Mouse (Mus musculus): ENCODE results near the gene Frem1. TPM values are rescaled to one million over a fixed set of nuclear protein-coding genes. Genes with fewer than 3 reads are reported as not detected.

The Frem1 gene
- polyA plus RNA-seq, 1 experiment from 2014 or later: 5.5 TPM

- no peaks in the 10 kb centered on the region for H3K36me3 ChIP-seq (ENCODE audit: control insufficient read depth, insufficient read depth, low read length)
- no peak overlapping the region for H3K27ac ChIP-seq (ENCODE audit: low read depth, low read length)
- WGBS: 71% methylated on average over 5 of the region's 5 CpGs
- H3K9ac ChIP-seq (ENCODE audit: low read length): no peak overlapping the region
- no peaks in the 10 kb centered on the region for H3K27me3 ChIP-seq (ENCODE audit: control insufficient read depth, insufficient read depth, low read length)
- no peaks in the 10 kb centered on the region for H3K4me1 ChIP-seq (replicated peaks; ENCODE audit: control insufficient read depth, insufficient read depth, low read length)
- ATAC-seq (replicated peaks; ENCODE audit: low FRiP score): no peak
- H3K4me3 ChIP-seq (ENCODE audit: low read depth, low read length): no peak overlapping the region
- no peak for DNase-seq (ENCODE audit: low spot score)
- no peak overlapping the region for H3K4me2 ChIP-seq (ENCODE audit: low read depth, low read length, severe bottlenecking)
- H3K9me3 ChIP-seq (ENCODE audit: control insufficient read depth, low read length): no peaks in the 10 kb centered on the region
These were observed 122.1 kb downstream of the Frem1 start for GRCm38 (mm10) chr4:82930079-82930478.

GRCm38 (mm10) chr4:82921962-82922361 lies 130.2 kb downstream of the Frem1 start:
- Histone ChIP-seq H3K4me2 (ENCODE audit: low read depth, low read length, severe bottlenecking) (no peak overlapping the region), H3K9me3 (ENCODE audit: control insufficient read depth, low read length) (no peaks in the 10 kb centered on the region), H3K27me3 (ENCODE audit: control insufficient read depth, insufficient read depth, low read length) (no peaks in the 10 kb centered on the region), H3K4me3 (ENCODE audit: low read depth, low read length) (no peak overlapping the region), H3K36me3 (ENCODE audit: control insufficient read depth, insufficient read depth, low read length) (no peaks in the 10 kb centered on the region), H3K9ac (ENCODE audit: low read length) (no peak overlapping the region), H3K27ac (ENCODE audit: low read depth, low read length) (no peak overlapping the region), H3K4me1 (replicated peaks; ENCODE audit: control insufficient read depth, insufficient read depth, low read length) (0 out of 2 replicates have a peak, but pooled peaks cover 4% of the 10 kb centered on the region)
- ATAC-seq (replicated peaks; ENCODE audit: low FRiP score) (no peak), DNase-seq (ENCODE audit: low spot score) (no peak)
- 85% methylated on average over 4 of the region's 4 CpGs for WGBS

GRCm38 (mm10) chr4:82918625-82919024 lies 133.5 kb downstream of the Frem1 start:
- no peak for ATAC-seq (replicated peaks; ENCODE audit: low FRiP score)
- 73% methylated on average over 2 of the region's 2 CpGs for WGBS
- peaks cover 16% of the 10 kb centered on the region; the same call in 1 of the 2 replicates for H3K4me1 ChIP-seq (replicated peaks; ENCODE audit: control insufficient read depth, insufficient read depth, low read length)

GRCm38 (mm10) chr4:82916678-82917050 lies 135.5 kb downstream of the Frem1 start:
- no peaks in the 10 kb centered on the region for H3K27me3 ChIP-seq (ENCODE audit: control insufficient read depth, insufficient read depth, low read length)
- no peaks in the 10 kb centered on the region for H3K36me3 ChIP-seq (ENCODE audit: control insufficient read depth, insufficient read depth, low read length)
- H3K9ac ChIP-seq (ENCODE audit: low read length): no peak overlapping the region
- no peak for DNase-seq (ENCODE audit: low spot score)
- H3K4me2 ChIP-seq (ENCODE audit: low read depth, low read length, severe bottlenecking): peak overlapping the region; percentile 35; the same call in 1 of the 2 replicates
- peak; percentile 88 for ATAC-seq (replicated peaks; ENCODE audit: low FRiP score)
- peaks cover 16% of the 10 kb centered on the region; the same call in 1 of the 2 replicates for H3K4me1 ChIP-seq (replicated peaks; ENCODE audit: control insufficient read depth, insufficient read depth, low read length)
- no peak overlapping the region for H3K4me3 ChIP-seq (ENCODE audit: low read depth, low read length)
- 25% methylated on average over 5 of the region's 5 CpGs for WGBS
- H3K9me3 ChIP-seq (ENCODE audit: control insufficient read depth, low read length): no peaks in the 10 kb centered on the region
- H3K27ac ChIP-seq (ENCODE audit: low read depth, low read length): peak overlapping the region; percentile 74; the same call in 1 of the 2 replicates

More at GRCm38 (mm10) chr4:82918625-82919024, 133.5 kb downstream of the Frem1 start:
- H3K27me3 ChIP-seq (ENCODE audit: control insufficient read depth, insufficient read depth, low read length): no peaks in the 10 kb centered on the region
- H3K27ac ChIP-seq (ENCODE audit: low read depth, low read length): no peak overlapping the region
- no peak overlapping the region for H3K4me2 ChIP-seq (ENCODE audit: low read depth, low read length, severe bottlenecking)
- no peaks in the 10 kb centered on the region for H3K36me3 ChIP-seq (ENCODE audit: control insufficient read depth, insufficient read depth, low read length)
- no peaks in the 10 kb centered on the region for H3K9me3 ChIP-seq (ENCODE audit: control insufficient read depth, low read length)
- no peak for DNase-seq (ENCODE audit: low spot score)
- H3K9ac ChIP-seq (ENCODE audit: low read length): no peak overlapping the region
- H3K4me3 ChIP-seq (ENCODE audit: low read depth, low read length): no peak overlapping the region

- Histone ChIP-seq H3K4me1 (replicated peaks; ENCODE audit: control insufficient read depth, insufficient read depth, low read length) (peaks cover 16% of the 10 kb centered on the region; the same call in 1 of the 2 replicates), H3K4me2 (ENCODE audit: low read depth, low read length, severe bottlenecking) (peak overlapping the region; percentile 35; the same call in 1 of the 2 replicates), H3K27ac (ENCODE audit: low read depth, low read length) (peak overlapping the region; percentile 74), H3K27me3 (ENCODE audit: control insufficient read depth, insufficient read depth, low read length) (no peaks in the 10 kb centered on the region), H3K9me3 (ENCODE audit: control insufficient read depth, low read length) (no peaks in the 10 kb centered on the region), H3K36me3 (ENCODE audit: control insufficient read depth, insufficient read depth, low read length) (no peaks in the 10 kb centered on the region), H3K9ac (ENCODE audit: low read length) (peak overlapping the region; percentile 43; the same call in 1 of the 2 replicates), H3K4me3 (ENCODE audit: low read depth, low read length) (no peak overlapping the region)
- DNase-seq (ENCODE audit: low spot score): peak; percentile 78
- peak; percentile 45 for ATAC-seq (replicated peaks; ENCODE audit: low FRiP score)
- 28% methylated on average over 14 of the region's 14 CpGs for WGBS
These were observed 136.0 kb downstream of the Frem1 start for GRCm38 (mm10) chr4:82916003-82916677.

GRCm38 (mm10) chr4:82915576-82915975 lies 136.6 kb downstream of the Frem1 start:
- H3K9ac ChIP-seq (ENCODE audit: low read length): no peak overlapping the region
- H3K36me3 ChIP-seq (ENCODE audit: control insufficient read depth, insufficient read depth, low read length): no peaks in the 10 kb centered on the region
- H3K27me3 ChIP-seq (ENCODE audit: control insufficient read depth, insufficient read depth, low read length): no peaks in the 10 kb centered on the region
- no peak overlapping the region for H3K4me3 ChIP-seq (ENCODE audit: low read depth, low read length)
- peaks cover 16% of the 10 kb centered on the region; the same call in 1 of the 2 replicates for H3K4me1 ChIP-seq (replicated peaks; ENCODE audit: control insufficient read depth, insufficient read depth, low read length)
- H3K9me3 ChIP-seq (ENCODE audit: control insufficient read depth, low read length): no peaks in the 10 kb centered on the region
- H3K4me2 ChIP-seq (ENCODE audit: low read depth, low read length, severe bottlenecking): no peak overlapping the region
- ATAC-seq (replicated peaks; ENCODE audit: low FRiP score) (no peak), DNase-seq (ENCODE audit: low spot score) (no peak)
- H3K27ac ChIP-seq (ENCODE audit: low read depth, low read length): peak overlapping the region; percentile 74; the same call in 1 of the 2 replicates
- 66% methylated on average over 7 of the region's 7 CpGs for WGBS

- Histone ChIP-seq H3K9ac (ENCODE audit: low read length) (no peak overlapping the region), H3K27me3 (ENCODE audit: control insufficient read depth, insufficient read depth, low read length) (no peaks in the 10 kb centered on the region), H3K4me2 (ENCODE audit: low read depth, low read length, severe bottlenecking) (no peak overlapping the region), H3K27ac (ENCODE audit: low read depth, low read length) (no peak overlapping the region), H3K4me3 (ENCODE audit: low read depth, low read length) (no peak overlapping the region), H3K9me3 (ENCODE audit: control insufficient read depth, low read length) (no peaks in the 10 kb centered on the region), H3K4me1 (replicated peaks; ENCODE audit: control insufficient read depth, insufficient read depth, low read length) (peaks cover 16% of the 10 kb centered on the region; the same call in 1 of the 2 replicates), H3K36me3 (ENCODE audit: control insufficient read depth, insufficient read depth, low read length) (no peaks in the 10 kb centered on the region)
- 88% methylated on average over 11 of the region's 11 CpGs for WGBS
- no peak for DNase-seq (ENCODE audit: low spot score)
- ATAC-seq (replicated peaks; ENCODE audit: low FRiP score): no peak
These were observed 137.5 kb downstream of the Frem1 start for GRCm38 (mm10) chr4:82914601-82915143.

GRCm38 (mm10) chr4:82895227-82895626 lies 156.9 kb downstream of the Frem1 start:
- H3K4me3 ChIP-seq (ENCODE audit: low read depth, low read length): no peak overlapping the region
- DNase-seq (ENCODE audit: low spot score): no peak
- no peak overlapping the region for H3K9ac ChIP-seq (ENCODE audit: low read length)
- no peak overlapping the region for H3K27ac ChIP-seq (ENCODE audit: low read depth, low read length)
- ATAC-seq (replicated peaks; ENCODE audit: low FRiP score): no peak
- no peak overlapping the region for H3K4me2 ChIP-seq (ENCODE audit: low read depth, low read length, severe bottlenecking)
- H3K4me1 ChIP-seq (replicated peaks; ENCODE audit: control insufficient read depth, insufficient read depth, low read length): no peaks in the 10 kb centered on the region
- no peaks in the 10 kb centered on the region for H3K36me3 ChIP-seq (ENCODE audit: control insufficient read depth, insufficient read depth, low read length)
- WGBS: 93% methylated on average over 10 of the region's 10 CpGs
- H3K9me3 ChIP-seq (ENCODE audit: control insufficient read depth, low read length): no peaks in the 10 kb centered on the region
- no peaks in the 10 kb centered on the region for H3K27me3 ChIP-seq (ENCODE audit: control insufficient read depth, insufficient read depth, low read length)
